In the genomic region with DNA sequence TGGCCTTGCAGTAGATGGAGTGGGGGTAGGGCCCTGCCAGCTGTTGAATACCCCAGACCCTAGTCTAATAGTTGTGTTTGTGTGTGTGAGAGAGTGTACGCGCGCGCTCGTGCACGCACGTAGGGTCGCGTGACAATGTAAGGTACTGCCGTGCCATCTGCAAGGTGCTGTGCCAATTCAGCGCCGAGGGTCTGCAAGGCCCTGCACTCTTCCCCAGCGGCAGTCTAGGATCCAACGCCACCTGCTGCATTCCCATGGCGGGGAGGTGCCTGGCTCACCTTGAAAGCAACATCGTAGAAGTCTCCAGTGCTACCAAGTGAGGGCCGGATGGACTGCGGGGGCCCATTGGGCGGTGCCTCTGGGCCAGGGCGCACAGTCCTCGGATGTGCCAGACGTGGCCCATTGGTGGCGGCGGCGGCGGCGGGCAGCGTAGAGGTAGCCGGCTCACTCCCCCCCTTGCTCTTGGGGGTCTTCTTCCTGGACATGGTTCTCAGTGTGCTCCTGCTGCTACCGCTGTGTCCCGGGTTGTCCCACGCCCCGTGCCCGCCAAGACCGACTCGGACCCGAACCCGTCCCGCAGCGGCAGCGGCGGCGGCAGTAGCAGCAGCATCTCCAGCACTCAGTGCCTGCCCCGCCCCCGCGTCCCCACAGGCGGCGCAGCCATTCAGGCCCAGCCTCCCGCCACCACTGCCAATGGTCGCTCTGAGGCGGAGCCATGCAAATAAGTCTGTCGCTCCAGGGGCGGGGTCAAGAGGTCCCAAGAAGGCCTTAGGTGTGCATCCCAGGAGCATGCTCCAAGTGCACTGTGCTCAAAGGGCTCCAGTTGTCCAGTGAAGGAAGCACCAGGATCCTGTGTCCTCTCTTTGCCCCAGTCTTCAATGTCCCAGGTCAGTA, we compare ENCODE assay signal across 8 mouse cellular contexts. TPM values are rescaled to one million over a fixed set of nuclear protein-coding genes. Genes with fewer than 3 reads are reported as not detected.
A peak's percentile ranks its signal among the peaks of the same experiment; 100 is the strongest.
DNase-seq lines count a peak whose midpoint lies in the region; ATAC-seq lines count a peak whose summit lies in the region.

No protein-coding gene starts in this region.

- ATAC-seq in erythroid progenitor cell, adult 5-6 weeks (replicated peaks; ENCODE audit: low FRiP score, poor library complexity, severe bottlenecking) = peak; percentile 95
- ATAC-seq in heart, embryonic 11.5 days (replicated peaks; ENCODE audit: insufficient number of reproducible peaks, low FRiP score, low TSS enrichment) = peak; percentile 65
- ATAC-seq in kidney, embryonic 15.5 days (replicated peaks; ENCODE audit: low FRiP score) = peak; percentile 77
- peak; percentile 83 for ATAC-seq in liver, embryonic 11.5 days (replicated peaks; ENCODE audit: low FRiP score)

- peak overlapping the region; percentile 44 for H3K4me3 ChIP-seq in heart, embryonic 11.5 days (ENCODE audit: low read depth, low read length)
- peak overlapping the region; percentile 46 for H3K4me3 ChIP-seq in kidney, embryonic 15.5 days (replicated peaks)
- H3K4me3 ChIP-seq in liver, embryonic 11.5 days (ENCODE audit: low read depth, low read length) = peak overlapping the region; percentile 50

- H3K4me2 ChIP-seq in heart, embryonic 11.5 days = peak overlapping the region; percentile 94
- H3K4me2 ChIP-seq in kidney, embryonic 15.5 days = peak overlapping the region; percentile 79
- H3K4me2 ChIP-seq in liver, embryonic 11.5 days = peak overlapping the region; percentile 78

- H3K27ac ChIP-seq in heart, embryonic 11.5 days (ENCODE audit: low read depth, low read length) = no peak overlapping the region
- H3K27ac ChIP-seq in kidney, embryonic 15.5 days = 0 out of 2 replicates have a peak overlapping the region, but pooled peaks have one; percentile 10
- no peak overlapping the region for H3K27ac ChIP-seq in liver, embryonic 11.5 days (ENCODE audit: low read depth, low read length)

- DNase-seq in B cell, adult 2 months = peak; percentile 87
- DNase-seq in c-Kit-negative CD71-positive TER-119-positive erythroid progenitor cells, embryonic 14.5 days (ENCODE audit: low read depth, low spot score) = peak; percentile 78
- DNase-seq in liver, embryonic 11.5 days (ENCODE audit: low spot score) = peak; percentile 86
- peak; percentile 76 for DNase-seq in naive thymus-derived CD4-positive, alpha-beta T cell, adult 2 months (ENCODE audit: low read depth)
- peak; percentile 90 to 93 for DNase-seq in spleen, postnatal 4 days (ENCODE audit: low spot score in 2 of 2)

- 9% methylated on average over 53 of the region's 53 CpGs for WGBS in heart, embryonic 11.5 days (ENCODE audit: insufficient replicate concordance)
- WGBS in kidney, embryonic 15.5 days = 8% methylated on average over 53 of the region's 53 CpGs
- WGBS in liver, embryonic 11.5 days = 6% methylated on average over 53 of the region's 53 CpGs

- peaks cover 5% of the 10 kb centered on the region for H3K36me3 ChIP-seq in heart, embryonic 11.5 days (ENCODE audit: control insufficient read depth, insufficient read depth, low read length)
- H3K36me3 ChIP-seq in kidney, embryonic 15.5 days = peaks cover 24% of the 10 kb centered on the region
- peaks cover 10% of the 10 kb centered on the region for H3K36me3 ChIP-seq in liver, embryonic 11.5 days (ENCODE audit: control insufficient read depth, insufficient read depth, low read length)

- peak overlapping the region; percentile 63 for H3K9ac ChIP-seq in heart, embryonic 11.5 days (ENCODE audit: low read depth, low read length)
- peak overlapping the region; percentile 48 for H3K9ac ChIP-seq in kidney, embryonic 15.5 days
- H3K9ac ChIP-seq in liver, embryonic 11.5 days (ENCODE audit: low read depth, low read length) = peak overlapping the region; percentile 64

- peaks cover 28% of the 10 kb centered on the region for H3K4me1 ChIP-seq in heart, embryonic 11.5 days (ENCODE audit: control insufficient read depth, insufficient read depth, low read length)
- H3K4me1 ChIP-seq in kidney, embryonic 15.5 days = peaks cover 54% of the 10 kb centered on the region
- H3K4me1 ChIP-seq in liver, embryonic 11.5 days (replicated peaks; ENCODE audit: control insufficient read depth, insufficient read depth, low read length) = peaks cover 22% of the 10 kb centered on the region

- no peaks in the 10 kb centered on the region for H3K9me3 ChIP-seq in heart, embryonic 11.5 days (replicated peaks; ENCODE audit: control insufficient read depth, low read length)
- no peaks in the 10 kb centered on the region for H3K9me3 ChIP-seq in kidney, embryonic 15.5 days (replicated peaks)
- H3K9me3 ChIP-seq in liver, embryonic 11.5 days (ENCODE audit: control insufficient read depth, low read length) = no peaks in the 10 kb centered on the region

- H3K27me3 ChIP-seq in heart, embryonic 11.5 days (ENCODE audit: control insufficient read depth, insufficient read depth, low read length) = no peaks in the 10 kb centered on the region
- no peaks in the 10 kb centered on the region for H3K27me3 ChIP-seq in kidney, embryonic 15.5 days
- H3K27me3 ChIP-seq in liver, embryonic 11.5 days (replicated peaks; ENCODE audit: control insufficient read depth, insufficient read depth, low read length) = no peaks in the 10 kb centered on the region

RNA-seq across cellular contexts. Expression of a gene that starts 0.7 kb away (rescaled TPM):
- total RNA-seq in erythroid progenitor cell, adult 5-6 weeks (2015; ENCODE audit: low replicate concordance) = 1.1 TPM in 1 of 2 replicates, not detected in the other
- total RNA-seq in erythroid progenitor cell, adult 5-6 weeks (2017; ENCODE audit: low replicate concordance) = not detected in 2 replicates
- polyA plus RNA-seq in heart, embryonic 11.5 days (2014; fragmentation: Nextera tagmentation; extraction: Ambion mirVana) = 1.1 and 1.9 TPM in 2 replicates
- 2.8 TPM in 2 replicates for polyA plus RNA-seq in kidney, embryonic 15.5 days (2015; fragmentation: Nextera tagmentation; extraction: Ambion mirVana)
- polyA plus RNA-seq in liver, embryonic 11.5 days (2014; fragmentation: Nextera tagmentation; extraction: Ambion mirVana) = 2.0 and 2.4 TPM in 2 replicates

RNA-seq across cellular contexts. Expression of a gene that starts 5.6 kb away (rescaled TPM):
- total RNA-seq in erythroid progenitor cell, adult 5-6 weeks (2015; ENCODE audit: low replicate concordance) = 49.0 and 54.1 TPM in 2 replicates
- 73.9 and 83.1 TPM in 2 replicates for total RNA-seq in erythroid progenitor cell, adult 5-6 weeks (2017; ENCODE audit: low replicate concordance)
- polyA plus RNA-seq in heart, embryonic 11.5 days (2014; fragmentation: Nextera tagmentation; extraction: Ambion mirVana) = 72.3 and 80.1 TPM in 2 replicates
- polyA plus RNA-seq in kidney, embryonic 15.5 days (2015; fragmentation: Nextera tagmentation; extraction: Ambion mirVana) = 85.8 and 96.1 TPM in 2 replicates
- polyA plus RNA-seq in liver, embryonic 11.5 days (2014; fragmentation: Nextera tagmentation; extraction: Ambion mirVana) = 81.0 and 90.7 TPM in 2 replicates

RNA-seq across cellular contexts. Expression of a gene that starts 16.3 kb away (rescaled TPM):
- total RNA-seq in erythroid progenitor cell, adult 5-6 weeks (2015; ENCODE audit: low replicate concordance) = 11.3 and 11.9 TPM in 2 replicates
- total RNA-seq in erythroid progenitor cell, adult 5-6 weeks (2017; ENCODE audit: low replicate concordance) = 11.7 and 22.5 TPM in 2 replicates
- 8.9 and 9.2 TPM in 2 replicates for polyA plus RNA-seq in heart, embryonic 11.5 days (2014; fragmentation: Nextera tagmentation; extraction: Ambion mirVana)
- polyA plus RNA-seq in kidney, embryonic 15.5 days (2015; fragmentation: Nextera tagmentation; extraction: Ambion mirVana) = 21.3 and 21.9 TPM in 2 replicates
- polyA plus RNA-seq in liver, embryonic 11.5 days (2014; fragmentation: Nextera tagmentation; extraction: Ambion mirVana) = 8.7 and 12.2 TPM in 2 replicates

RNA-seq across cellular contexts. Expression of a gene that starts 44.9 kb away (rescaled TPM):
- total RNA-seq in erythroid progenitor cell, adult 5-6 weeks (2015; ENCODE audit: low replicate concordance) = not detected in 2 replicates
- total RNA-seq in erythroid progenitor cell, adult 5-6 weeks (2017; ENCODE audit: low replicate concordance) = not detected in 2 replicates
- polyA plus RNA-seq in heart, embryonic 11.5 days (2014; fragmentation: Nextera tagmentation; extraction: Ambion mirVana) = 0.40 and 0.49 TPM in 2 replicates
- polyA plus RNA-seq in kidney, embryonic 15.5 days (2015; fragmentation: Nextera tagmentation; extraction: Ambion mirVana) = 1.8 and 2.3 TPM in 2 replicates
- 0.47 and 0.56 TPM in 2 replicates for polyA plus RNA-seq in liver, embryonic 11.5 days (2014; fragmentation: Nextera tagmentation; extraction: Ambion mirVana)

RNA-seq across cellular contexts. Expression of a gene that starts 54.5 kb away (rescaled TPM):
- 6.5 and 27.7 TPM in 2 replicates for total RNA-seq in erythroid progenitor cell, adult 5-6 weeks (2015; ENCODE audit: low replicate concordance)
- 16.8 and 20.5 TPM in 2 replicates for total RNA-seq in erythroid progenitor cell, adult 5-6 weeks (2017; ENCODE audit: low replicate concordance)
- polyA plus RNA-seq in heart, embryonic 11.5 days (2014; fragmentation: Nextera tagmentation; extraction: Ambion mirVana) = 17.5 and 20.9 TPM in 2 replicates
- 29.0 and 36.1 TPM in 2 replicates for polyA plus RNA-seq in kidney, embryonic 15.5 days (2015; fragmentation: Nextera tagmentation; extraction: Ambion mirVana)
- 22.3 TPM in 2 replicates for polyA plus RNA-seq in liver, embryonic 11.5 days (2014; fragmentation: Nextera tagmentation; extraction: Ambion mirVana)
